Mouse (Mus musculus) lung, postnatal 4 days (tissue): ENCODE measurements around the gene Snrk.
A peak's percentile ranks its signal among the peaks of the same experiment; 100 is the strongest.
"Not testable (repeated sequence)": the region's sequence is repeated elsewhere in the genome, so short reads cannot be mapped to it uniquely, and the experiment has no call there.

Experiments
- DNase-seq, 2 experiments: peaks; one replicate each; pipeline ENCODE4 v3.0.0; 2021

Gene Snrk

GRCm38 (mm10) chr9:122146124-122146870, 29.2 kb downstream of the Snrk start:
- DNase-seq: no peak

- no peak for DNase-seq
Observed at GRCm38 (mm10) chr9:122148356-122148755, 31.3 kb downstream of the Snrk start.

- no peak for DNase-seq
Observed at GRCm38 (mm10) chr9:122149997-122150826, 33.1 kb downstream of the Snrk start.

GRCm38 (mm10) chr9:122152063-122152462, 35.0 kb downstream of the Snrk start:
- DNase-seq: no peak

GRCm38 (mm10) chr9:122152501-122152900, 35.4 kb downstream of the Snrk start:
- no peak for DNase-seq

- no peak for DNase-seq
Observed at GRCm38 (mm10) chr9:122153436-122153835, 36.4 kb downstream of the Snrk start.

GRCm38 (mm10) chr9:122155193-122155592, 38.1 kb downstream of the Snrk start:
- DNase-seq: no peak

- DNase-seq: no peak
Observed at GRCm38 (mm10) chr9:122156389-122157078, 39.5 kb downstream of the Snrk start.

- DNase-seq: no peak
Observed at GRCm38 (mm10) chr9:122157079-122157441, 40.0 kb downstream of the Snrk start.

GRCm38 (mm10) chr9:122164535-122164934, 47.5 kb downstream of the Snrk start:
- no peak for DNase-seq

- DNase-seq: not testable (repeated sequence)
Observed at GRCm38 (mm10) chr9:122167719-122168118, 50.7 kb downstream of the Snrk start.

- no peak for DNase-seq
Observed at GRCm38 (mm10) chr9:122169901-122170300, 52.8 kb downstream of the Snrk start.

GRCm38 (mm10) chr9:122172612-122173186, 55.6 kb downstream of the Snrk start:
- no peak for DNase-seq

- DNase-seq: no peak
Observed at GRCm38 (mm10) chr9:122173405-122174233, 56.6 kb downstream of the Snrk start.

- DNase-seq: no peak
Observed at GRCm38 (mm10) chr9:122174723-122175122, 57.7 kb downstream of the Snrk start.

- no peak for DNase-seq
Observed at GRCm38 (mm10) chr9:122177256-122178220, 60.5 kb downstream of the Snrk start.

- no peak for DNase-seq
Observed at GRCm38 (mm10) chr9:122178427-122178826, 61.4 kb downstream of the Snrk start.

- no peak for DNase-seq
Observed at GRCm38 (mm10) chr9:122180105-122180504, 63.0 kb downstream of the Snrk start.

- no peak for DNase-seq
Observed at GRCm38 (mm10) chr9:122183074-122183473, 66.0 kb downstream of the Snrk start.

GRCm38 (mm10) chr9:122184329-122184728, 67.3 kb downstream of the Snrk start:
- no peak for DNase-seq

GRCm38 (mm10) chr9:122185061-122185460, 68.0 kb downstream of the Snrk start:
- peak; percentile 73 to 85 for DNase-seq
